Mouse (Mus musculus) cortical plate, adult 2 months (tissue): Measurements from ENCODE around the gene Ccdc30.

Experiments
- CTCF ChIP-seq: fragments of 200-500 bp; IDR thresholded peaks from 2 replicates; pipeline ENCODE4 v1.5.1; 2011; ENCODE audit warnings: mild to moderate bottlenecking, control low read depth, low read length; ENCODE audit not compliant: insufficient read depth; ENCODE audit errors: extremely low read depth
- POLR2A ChIP-seq: fragments of 200-500 bp; IDR thresholded peaks from 2 replicates; pipeline ENCODE4 v1.6.1; 2011; ENCODE audit warnings: mild to moderate bottlenecking, low read length, control low read depth; ENCODE audit not compliant: insufficient read depth; ENCODE audit errors: extremely low read depth

- TF ChIP-seq CTCF (no peak), POLR2A (no peak)
These were observed 121.6 kb downstream of the Ccdc30 start for GRCm38 (mm10) chr4:119293574-119294258.
